Mouse (Mus musculus): ENCODE data around the gene Klf1. TPM values are rescaled to one million over a fixed set of nuclear protein-coding genes. Genes with fewer than 3 reads are reported as not detected.

The Klf1 gene
- 0.64 and 1.00 TPM in 2 replicates for polyA plus RNA-seq (2015; fragmentation: Nextera tagmentation; extraction: Ambion mirVana)

- H3K4me2 ChIP-seq: peak within 1 kb of the TSS; percentile 79
- no peaks in the 10 kb centered on the region for H3K36me3 ChIP-seq
- H3K9ac ChIP-seq: peak within 1 kb of the TSS; percentile 62
- 80% methylated on average over 3 of the region's 3 CpGs for WGBS
- H3K4me3 ChIP-seq: peak within 1 kb of the TSS; percentile 46
- no peaks in the 10 kb centered on the region for H3K9me3 ChIP-seq
- no peak within 1 kb of the TSS for H3K27ac ChIP-seq
- peaks cover 56% of the 10 kb centered on the region for H3K27me3 ChIP-seq
- no peak for ATAC-seq (ENCODE audit: low FRiP score)
- H3K4me1 ChIP-seq (replicated peaks): peaks cover 14% of the 10 kb centered on the region
Observed at GRCm38 (mm10) chr8:84901752-84902151, at the start of gene Klf1. TSS of gene Klf1 (plus strand) at chr8:84901928.

GRCm38 (mm10) chr8:84856434-84856833, 45.3 kb upstream of the Klf1 start:
- Histone ChIP-seq H3K9ac (no peak overlapping the region), H3K27me3 (no peaks in the 10 kb centered on the region), H3K36me3 (peaks cover 24% of the 10 kb centered on the region), H3K4me2 (no peak overlapping the region), H3K4me3 (peak overlapping the region; percentile 84), H3K4me1 (replicated peaks) (peaks cover 17% of the 10 kb centered on the region), H3K27ac (no peak overlapping the region; the same call in 1 of the 2 replicates), H3K9me3 (no peaks in the 10 kb centered on the region)
- WGBS: 93% methylated on average over 3 of the region's 3 CpGs
- ATAC-seq (ENCODE audit: low FRiP score): peak; percentile 41

- Histone ChIP-seq H3K36me3 (peaks cover 29% of the 10 kb centered on the region), H3K4me2 (peak within 1 kb of the TSS; percentile 81), H3K9ac (peak within 1 kb of the TSS; percentile 82), H3K4me3 (peak within 1 kb of the TSS; percentile 84), H3K27ac (peak within 1 kb of the TSS; percentile 85), H3K9me3 (no peaks in the 10 kb centered on the region), H3K27me3 (no peaks in the 10 kb centered on the region), H3K4me1 (replicated peaks) (peaks cover 17% of the 10 kb centered on the region)
- ATAC-seq (ENCODE audit: low FRiP score): peak; percentile 92
- WGBS: under 1% methylated on average over 39 of the region's 39 CpGs
Observed at GRCm38 (mm10) chr8:84856864-84857441, 44.8 kb upstream of the Klf1 start, which contains the start of gene Farsa. TSS of gene Farsa (plus strand) at chr8:84856989.

- H3K27ac ChIP-seq: no peak within 1 kb of the TSS
- peak; percentile 66 for ATAC-seq (ENCODE audit: low FRiP score)
- H3K4me1 ChIP-seq (replicated peaks): peaks cover 14% of the 10 kb centered on the region
- H3K9me3 ChIP-seq: no peaks in the 10 kb centered on the region
- peak within 1 kb of the TSS; percentile 42 for H3K4me3 ChIP-seq
- H3K9ac ChIP-seq: peak within 1 kb of the TSS; percentile 66
- peaks cover 32% of the 10 kb centered on the region for H3K36me3 ChIP-seq
- peak within 1 kb of the TSS; percentile 73 for H3K4me2 ChIP-seq
- H3K27me3 ChIP-seq: peaks cover 14% of the 10 kb centered on the region
- WGBS: 18% methylated on average over 46 of the region's 46 CpGs
Observed at GRCm38 (mm10) chr8:84871376-84872308, 30.1 kb upstream of the Klf1 start, which contains the start of gene Syce2. TSS of gene Syce2 (plus strand) at chr8:84872111.

- no peaks in the 10 kb centered on the region for H3K9me3 ChIP-seq
- H3K27ac ChIP-seq: no peak overlapping the region
- H3K9ac ChIP-seq: peak overlapping the region; percentile 66
- H3K4me1 ChIP-seq (replicated peaks): peaks cover 15% of the 10 kb centered on the region
- H3K27me3 ChIP-seq: peaks cover 14% of the 10 kb centered on the region
- WGBS: 2% methylated on average over 54 of the region's 54 CpGs
- ATAC-seq (ENCODE audit: low FRiP score): peak; percentile 60
- H3K4me2 ChIP-seq: peak overlapping the region; percentile 73
- peaks cover 24% of the 10 kb centered on the region for H3K36me3 ChIP-seq
- H3K4me3 ChIP-seq: peak overlapping the region; percentile 42
Observed at GRCm38 (mm10) chr8:84872309-84872965, 29.3 kb upstream of the Klf1 start.

- H3K4me2 ChIP-seq: peak overlapping the region; percentile 73; the same call in 1 of the 2 replicates
- H3K4me3 ChIP-seq: peak overlapping the region; percentile 42; the same call in 1 of the 2 replicates
- H3K27me3 ChIP-seq: peaks cover 14% of the 10 kb centered on the region
- H3K9ac ChIP-seq: no peak overlapping the region
- no peak for ATAC-seq (ENCODE audit: low FRiP score)
- H3K4me1 ChIP-seq (replicated peaks): peaks cover 20% of the 10 kb centered on the region
- peaks cover 18% of the 10 kb centered on the region for H3K36me3 ChIP-seq
- H3K9me3 ChIP-seq: no peaks in the 10 kb centered on the region
- H3K27ac ChIP-seq: no peak overlapping the region
- WGBS: 72% methylated on average over 4 of the region's 4 CpGs
Observed at GRCm38 (mm10) chr8:84873016-84873415, 28.7 kb upstream of the Klf1 start.

GRCm38 (mm10) chr8:84874339-84874738, 27.4 kb upstream of the Klf1 start:
- Histone ChIP-seq H3K9ac (no peak overlapping the region), H3K4me3 (no peak overlapping the region), H3K9me3 (no peaks in the 10 kb centered on the region), H3K27ac (no peak overlapping the region), H3K36me3 (peaks cover 5% of the 10 kb centered on the region), H3K27me3 (peaks cover 14% of the 10 kb centered on the region), H3K4me1 (replicated peaks) (peaks cover 20% of the 10 kb centered on the region), H3K4me2 (no peak overlapping the region)
- WGBS: 92% methylated on average over 3 of the region's 3 CpGs
- no peak for ATAC-seq (ENCODE audit: low FRiP score)

GRCm38 (mm10) chr8:84877297-84878035, 24.3 kb upstream of the Klf1 start:
- peak overlapping the region; percentile 19; the same call in 1 of the 2 replicates for H3K9ac ChIP-seq
- peaks cover 12% of the 10 kb centered on the region for H3K4me1 ChIP-seq (replicated peaks)
- H3K27ac ChIP-seq: peak overlapping the region; percentile 35; the same call in 1 of the 2 replicates
- WGBS: 78% methylated on average over 3 of the region's 3 CpGs
- ATAC-seq (ENCODE audit: low FRiP score): peak; percentile 10; the same call in 1 of the 2 replicates
- no peak overlapping the region for H3K4me3 ChIP-seq
- peaks cover 7% of the 10 kb centered on the region for H3K27me3 ChIP-seq
- no peaks in the 10 kb centered on the region for H3K9me3 ChIP-seq
- no peak overlapping the region for H3K4me2 ChIP-seq
- H3K36me3 ChIP-seq: no peaks in the 10 kb centered on the region

GRCm38 (mm10) chr8:84878915-84879314, 22.8 kb upstream of the Klf1 start:
- ATAC-seq (ENCODE audit: low FRiP score): no peak
- Histone ChIP-seq H3K4me2 (no peak overlapping the region), H3K9ac (no peak overlapping the region), H3K9me3 (no peaks in the 10 kb centered on the region), H3K4me1 (replicated peaks) (peaks cover 6% of the 10 kb centered on the region; the same call in 1 of the 2 replicates), H3K36me3 (no peaks in the 10 kb centered on the region), H3K4me3 (no peak overlapping the region), H3K27ac (no peak overlapping the region), H3K27me3 (no peaks in the 10 kb centered on the region)
- WGBS: 86% methylated on average over 1 of the region's 1 CpGs

- Histone ChIP-seq H3K4me1 (replicated peaks) (no peaks in the 10 kb centered on the region), H3K9me3 (no peaks in the 10 kb centered on the region), H3K27ac (no peak overlapping the region), H3K36me3 (peaks cover 45% of the 10 kb centered on the region), H3K4me2 (no peak overlapping the region), H3K9ac (no peak overlapping the region), H3K4me3 (no peak overlapping the region), H3K27me3 (no peaks in the 10 kb centered on the region)
- 90% methylated on average over 4 of the region's 4 CpGs for WGBS
- no peak for ATAC-seq (ENCODE audit: low FRiP score)
Observed at GRCm38 (mm10) chr8:84884728-84885127, 17.0 kb upstream of the Klf1 start.

GRCm38 (mm10) chr8:84888280-84888679, 13.4 kb upstream of the Klf1 start:
- no peak overlapping the region for H3K9ac ChIP-seq
- H3K27me3 ChIP-seq: no peaks in the 10 kb centered on the region
- no peaks in the 10 kb centered on the region for H3K9me3 ChIP-seq
- WGBS: 99% methylated on average over 3 of the region's 3 CpGs
- H3K36me3 ChIP-seq: peaks cover 56% of the 10 kb centered on the region
- no peak overlapping the region for H3K4me2 ChIP-seq
- ATAC-seq (ENCODE audit: low FRiP score): no peak
- no peak overlapping the region for H3K4me3 ChIP-seq
- peaks cover 12% of the 10 kb centered on the region for H3K4me1 ChIP-seq (replicated peaks)
- H3K27ac ChIP-seq: no peak overlapping the region

Measured in hindbrain, embryonic 13.5 days (tissue).